Mouse (Mus musculus) lung, postnatal 36 days (tissue): ENCODE data around the gene Fcna.
A peak's percentile ranks its signal among the peaks of the same experiment; 100 is the strongest.

ENCODE experiments used
- DNase-seq: peaks from one replicate; pipeline ENCODE4 v3.0.0; 2022; ENCODE audit warnings: mixed read lengths

Fcna gene

DNA sequence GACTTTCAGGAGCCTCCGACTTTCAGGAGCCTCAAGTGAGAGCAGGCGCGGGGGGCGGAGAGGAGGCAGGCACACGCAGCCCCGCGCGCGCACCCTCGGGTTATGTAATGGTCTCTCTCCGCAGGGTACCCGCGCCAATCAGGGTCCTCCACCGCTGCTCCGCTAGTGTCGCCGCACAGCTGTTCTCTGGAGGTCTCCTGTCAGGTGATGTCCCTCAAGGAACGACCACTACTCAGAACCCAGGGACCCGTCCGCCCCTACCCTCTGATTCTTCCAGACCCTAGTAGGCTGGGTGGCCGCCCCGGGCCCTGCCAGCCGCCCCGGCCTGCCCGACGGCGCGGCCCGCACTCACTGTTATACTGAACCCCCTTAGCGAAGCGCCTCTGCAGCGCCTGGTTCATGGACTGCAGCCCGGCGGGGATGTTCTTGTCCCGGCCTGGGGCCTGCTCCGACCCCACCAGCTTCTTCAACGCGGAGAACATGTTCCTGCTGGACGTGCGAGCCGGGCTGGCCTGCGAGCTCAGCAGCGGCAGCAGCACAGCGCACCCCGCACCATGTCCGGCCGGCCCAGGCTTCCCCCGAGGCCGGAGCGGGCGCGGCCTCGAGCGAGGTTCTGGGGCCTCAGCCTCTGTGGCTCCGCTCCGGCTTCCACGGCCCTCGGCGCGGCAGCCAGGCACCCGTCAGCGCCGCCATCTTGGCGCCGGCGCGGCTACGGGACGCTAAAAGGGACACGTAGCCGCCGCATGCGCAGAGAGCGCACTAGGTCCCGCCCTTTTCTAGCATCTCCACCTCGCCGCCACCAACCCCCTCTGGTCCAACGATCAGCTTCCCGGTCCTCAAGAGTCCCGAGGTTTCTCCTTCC, 19.8 kb downstream of the Fcna start, which contains the start of gene Rabl6:
Rabl6 (minus strand) TSS at position 761 of the 862 bp plus-strand sequence.
- DNase-seq = peak; percentile 93

DNA sequence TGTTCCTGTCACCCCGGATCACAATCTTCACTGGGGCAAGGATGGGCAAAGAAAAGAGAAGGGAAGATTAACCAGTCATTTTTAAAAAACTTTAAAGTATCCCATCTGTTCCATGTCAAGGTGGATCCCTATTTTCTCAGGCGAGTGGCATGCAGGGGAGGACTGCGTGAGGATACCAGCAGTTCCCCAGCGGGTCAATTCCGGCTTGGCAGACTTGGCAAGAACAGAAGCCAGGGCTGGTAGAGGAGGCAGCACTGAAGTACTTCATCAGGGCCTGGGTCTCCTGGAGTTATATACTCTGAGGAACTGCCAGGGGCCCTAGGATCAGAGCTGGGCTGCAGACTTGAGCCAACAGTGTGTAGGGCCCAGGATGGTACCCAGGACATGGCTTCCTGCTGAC, 25.3 kb downstream of the Fcna start:
- no peak for DNase-seq

DNA sequence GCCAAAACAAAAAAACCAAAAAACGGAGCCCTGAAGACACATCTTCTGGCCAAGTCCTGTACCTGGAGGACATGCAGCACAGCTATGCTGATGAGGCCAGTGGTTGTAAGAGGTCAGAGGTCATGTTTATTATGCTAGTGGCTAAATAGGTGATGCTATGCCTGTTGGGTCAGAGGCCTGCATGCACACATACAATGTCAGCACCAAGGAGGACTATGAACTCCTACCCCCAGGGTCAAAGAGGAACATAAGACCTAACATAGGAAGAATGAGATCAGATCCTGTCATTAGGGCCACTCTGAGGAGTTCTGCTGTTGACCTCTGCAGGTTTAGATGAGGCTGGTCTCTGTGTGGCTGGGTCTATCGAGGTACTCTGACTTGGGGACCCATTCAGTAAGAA, 27.8 kb downstream of the Fcna start:
- DNase-seq = no peak

DNA sequence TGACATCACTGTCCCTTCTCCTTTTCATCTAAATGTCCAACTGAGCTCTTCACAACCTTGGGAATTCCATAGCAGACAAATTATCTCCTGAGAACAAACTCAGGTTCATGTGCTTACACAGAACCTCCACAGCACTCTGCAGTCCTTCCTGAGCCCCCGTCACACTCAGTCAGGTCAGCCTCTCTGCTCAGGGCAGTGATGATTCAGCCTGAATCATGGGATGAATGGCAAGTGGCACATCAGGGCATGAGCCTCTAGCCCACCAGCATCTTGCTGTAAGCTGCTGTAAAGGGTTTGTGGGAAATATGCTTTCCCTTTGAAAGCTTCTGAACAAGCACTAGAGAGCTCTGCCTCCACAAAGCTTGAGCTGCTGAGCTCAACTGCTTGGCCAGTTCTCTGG, 29.1 kb downstream of the Fcna start:
- DNase-seq = no peak

DNA sequence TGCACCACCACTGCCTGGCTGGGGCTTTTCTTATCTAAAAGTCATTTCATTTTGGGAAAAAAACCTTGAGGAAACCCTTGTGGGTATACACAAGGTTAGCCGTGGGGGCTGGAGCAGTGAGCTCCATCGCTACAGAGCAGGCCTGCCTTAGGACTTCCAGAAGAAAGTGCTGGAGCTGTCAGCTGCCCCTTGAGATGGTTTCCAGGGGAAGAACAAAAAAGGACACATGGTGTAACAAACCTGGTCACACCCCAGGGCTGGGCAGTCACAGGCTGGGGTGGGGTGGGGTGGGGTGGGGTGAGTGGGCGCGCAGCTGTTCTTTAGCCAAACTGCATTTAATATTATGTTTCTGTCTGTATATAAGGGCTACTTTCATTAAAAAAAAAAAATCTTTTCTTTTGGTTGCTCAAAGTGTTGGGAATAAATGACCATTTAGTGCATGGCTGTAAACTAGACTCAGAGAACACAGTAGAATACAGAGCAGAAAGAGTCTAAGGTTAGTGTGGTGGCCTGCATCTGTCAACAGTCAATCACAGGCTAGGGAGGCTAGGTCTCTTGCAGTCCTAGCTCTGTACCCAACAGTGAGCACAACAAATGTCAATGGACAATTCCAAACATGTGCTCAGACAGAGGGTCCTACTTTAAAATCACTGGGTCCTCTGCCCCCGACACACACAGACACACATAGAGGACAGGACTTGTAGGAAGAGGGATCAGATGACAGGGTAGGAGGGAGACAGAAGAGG, 30.9 kb downstream of the Fcna start:
- DNase-seq = no peak

DNA sequence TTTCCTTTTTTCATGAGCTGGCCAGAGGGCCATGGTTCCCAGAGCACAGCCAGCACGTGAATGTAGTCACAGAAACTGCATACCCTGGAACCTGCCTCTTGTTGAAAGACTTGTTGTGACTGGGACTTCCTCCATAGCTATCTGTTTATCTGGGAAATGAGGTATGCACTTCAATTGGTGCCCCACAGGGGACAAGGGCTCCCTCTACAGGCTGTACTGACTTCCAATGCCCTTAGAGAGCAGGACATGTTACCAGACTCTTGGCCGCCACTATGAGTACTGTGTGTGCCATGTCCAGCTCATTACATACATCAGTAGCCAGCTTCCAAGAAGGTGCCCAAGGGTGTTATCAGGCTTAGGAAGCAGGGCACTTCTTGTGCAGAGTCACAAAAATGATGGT, 36.0 kb downstream of the Fcna start:
- peak; percentile 78 for DNase-seq

DNA sequence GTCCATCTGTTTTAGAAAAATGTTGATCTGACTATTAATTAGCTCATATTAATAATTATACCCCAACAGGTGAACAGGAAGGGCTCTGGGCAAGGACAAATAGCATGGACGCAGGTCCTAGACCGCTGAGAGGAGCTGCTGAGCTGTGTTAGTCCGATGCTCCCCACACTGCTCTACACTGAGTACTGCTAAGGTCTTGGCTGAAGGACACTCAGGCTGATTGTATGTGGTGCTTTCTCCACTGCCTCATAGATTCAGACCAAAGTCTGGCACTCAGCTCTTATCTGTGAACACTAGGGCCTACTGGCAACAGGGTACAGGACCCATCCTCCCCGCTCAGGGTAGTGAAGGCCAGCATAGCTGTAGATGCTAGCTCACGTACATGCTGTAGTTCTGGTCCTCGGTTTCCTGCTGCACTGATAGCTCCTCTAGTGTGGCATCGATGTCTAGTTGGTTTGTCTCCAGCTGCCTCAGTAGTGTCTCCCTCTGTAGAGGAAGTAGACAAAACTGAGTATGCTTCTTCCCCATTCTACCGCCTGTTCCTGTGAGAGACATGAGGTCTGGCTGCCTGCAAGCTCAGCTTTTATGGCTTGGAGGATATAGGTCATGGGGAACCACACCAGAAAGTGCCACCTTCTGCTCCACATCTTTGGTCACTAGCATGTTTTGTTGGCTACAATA, 39.5 kb downstream of the Fcna start:
- DNase-seq = no peak

DNA sequence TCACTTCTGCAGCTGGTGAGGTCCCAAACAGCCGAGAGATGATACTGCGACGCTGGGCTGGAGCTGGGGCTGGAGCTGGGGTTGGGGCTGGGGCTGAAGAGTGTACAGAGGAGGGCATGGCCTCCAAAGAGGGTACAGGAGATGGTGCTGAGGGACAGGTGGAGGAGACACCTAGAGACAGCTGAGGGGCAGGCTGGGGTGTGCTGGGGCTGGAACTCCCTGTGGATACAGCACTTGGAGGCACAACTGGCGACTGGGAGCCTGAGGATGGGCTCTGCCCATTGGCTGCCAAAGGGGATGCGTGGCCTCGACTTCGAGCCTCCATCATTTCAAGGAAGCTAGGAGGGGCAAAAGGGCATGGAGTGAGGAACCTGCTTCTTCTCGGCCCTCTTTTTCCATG, 40.5 kb downstream of the Fcna start:
- DNase-seq = no peak

DNA sequence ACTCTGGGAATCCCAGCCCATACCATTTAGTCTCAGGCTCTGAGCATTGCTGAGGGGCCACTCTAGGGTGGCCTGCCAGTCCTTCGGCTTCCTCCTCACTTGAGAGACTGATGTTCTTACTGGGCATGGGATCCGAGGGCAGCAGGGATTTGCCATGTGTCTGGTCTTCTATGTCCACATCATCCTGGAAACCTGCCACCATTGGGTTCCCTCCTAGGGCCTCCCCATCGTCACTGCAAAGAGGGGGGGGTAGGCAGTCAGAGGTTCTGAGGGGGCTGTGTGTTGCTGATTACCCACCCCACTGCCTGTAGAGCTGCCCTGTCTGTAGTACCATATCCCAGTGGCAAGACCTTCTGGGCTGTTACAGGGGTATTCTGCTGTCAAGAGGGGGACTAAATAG, 42.2 kb downstream of the Fcna start:
- no peak for DNase-seq

DNA sequence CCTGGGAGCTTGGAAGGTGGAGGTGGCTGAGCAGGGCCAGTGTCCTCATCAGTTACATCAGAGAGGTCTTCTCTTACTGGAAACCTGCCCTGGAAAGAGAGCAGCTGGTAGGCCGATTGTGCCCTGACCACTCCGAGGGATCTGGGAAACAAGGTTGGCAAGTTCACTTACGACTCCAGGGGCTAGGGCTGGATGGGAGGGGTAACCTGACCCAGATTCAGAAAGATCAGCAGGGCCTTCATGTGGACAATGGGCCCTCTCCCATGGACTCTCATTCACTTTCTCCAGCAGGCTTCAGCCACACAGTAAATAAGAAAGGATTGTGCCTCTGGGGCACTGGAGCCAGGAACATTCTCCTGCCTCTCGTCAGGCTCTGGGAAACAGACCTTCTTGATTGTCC, 43.0 kb downstream of the Fcna start:
- DNase-seq = no peak

DNA sequence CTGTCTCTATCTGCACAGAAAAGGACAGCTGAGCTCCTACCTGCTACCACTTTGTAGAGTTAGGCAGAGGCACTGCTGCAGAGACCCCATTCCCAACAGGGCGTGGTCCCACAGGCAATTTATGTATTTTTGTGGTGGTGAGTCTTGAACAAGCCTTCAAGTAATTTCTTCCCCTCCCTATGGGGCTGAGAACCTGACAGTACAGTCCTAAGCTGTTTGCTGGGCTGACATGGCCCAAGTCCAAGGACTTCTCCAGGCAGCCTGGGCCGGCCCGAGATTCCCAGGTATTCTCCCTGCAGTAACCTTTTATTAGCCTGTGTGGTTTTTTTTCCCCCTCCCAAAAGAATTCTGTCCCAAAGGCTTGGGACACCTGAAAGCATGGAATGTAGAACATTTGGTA, 43.7 kb downstream of the Fcna start:
- no peak for DNase-seq

DNA sequence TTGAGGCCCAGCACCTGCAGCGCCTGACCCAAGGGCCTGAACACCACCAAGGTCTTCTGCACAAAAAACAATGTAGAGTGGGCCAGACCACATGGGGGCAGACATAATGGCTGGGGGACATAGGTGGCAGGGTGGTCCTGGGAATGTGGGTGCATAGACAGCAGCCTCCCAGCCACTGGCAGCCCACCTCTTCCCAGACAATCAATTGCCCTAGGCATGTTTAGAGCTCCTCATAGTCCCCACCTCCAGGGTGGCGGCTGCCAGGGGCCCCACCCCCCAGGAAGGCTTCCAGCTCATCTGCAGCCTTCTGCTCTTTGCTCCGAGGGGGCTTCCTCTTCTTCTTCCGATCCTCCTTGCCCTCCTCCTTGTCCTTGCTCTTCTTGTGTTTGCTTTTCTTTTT, 44.3 kb downstream of the Fcna start:
- DNase-seq = no peak

DNA sequence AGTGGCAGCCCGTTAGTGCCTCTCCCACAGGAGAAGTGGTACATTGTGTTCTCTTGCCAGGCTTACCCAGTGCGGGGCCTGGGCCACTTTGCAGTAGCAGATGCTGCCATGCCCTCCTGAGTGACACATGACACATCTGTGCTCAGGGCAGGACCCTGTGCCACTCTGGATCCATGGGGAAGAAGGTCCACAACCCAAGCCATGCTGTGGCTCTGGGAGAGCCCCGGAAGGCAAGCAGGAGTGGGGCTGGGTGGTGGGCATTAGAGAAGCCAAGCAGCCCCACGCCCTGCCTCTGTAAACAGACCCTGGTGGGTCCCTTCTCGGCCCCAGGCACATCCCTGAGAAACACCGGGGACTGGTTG, 44.7 kb downstream of the Fcna start:
- no peak for DNase-seq

DNA sequence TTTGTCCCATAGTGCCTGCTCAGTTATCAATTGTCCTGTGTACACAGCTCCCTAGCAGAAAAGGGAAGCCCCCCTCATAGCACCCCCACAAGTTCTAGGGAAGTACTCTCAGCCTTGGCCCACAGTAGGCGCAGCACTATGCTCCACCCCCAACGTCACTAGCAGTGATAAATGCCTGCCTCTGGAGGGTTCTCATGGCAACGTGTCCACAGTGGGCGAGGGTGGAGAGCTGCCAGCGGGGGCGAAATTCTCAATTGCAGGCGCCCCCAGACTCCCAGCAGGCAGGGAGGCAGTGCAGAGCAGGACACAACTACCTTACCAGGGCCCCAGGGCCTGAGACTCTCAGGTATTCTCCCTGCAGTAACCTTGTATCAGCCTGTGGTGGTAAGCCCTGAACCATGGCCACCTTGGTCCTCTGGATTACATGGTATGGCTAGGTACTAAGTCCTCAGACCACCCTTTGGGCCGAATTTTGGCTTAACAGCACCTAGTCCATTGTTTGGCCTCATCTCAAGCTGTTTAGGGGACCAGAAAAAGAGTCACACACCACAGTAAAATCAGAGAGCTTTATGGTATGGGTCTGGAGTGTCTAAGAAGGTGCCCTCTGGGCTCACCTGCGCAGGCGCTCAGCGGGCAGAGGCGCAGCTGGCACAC, 45.2 kb downstream of the Fcna start:
- peak; percentile 27 for DNase-seq

DNA sequence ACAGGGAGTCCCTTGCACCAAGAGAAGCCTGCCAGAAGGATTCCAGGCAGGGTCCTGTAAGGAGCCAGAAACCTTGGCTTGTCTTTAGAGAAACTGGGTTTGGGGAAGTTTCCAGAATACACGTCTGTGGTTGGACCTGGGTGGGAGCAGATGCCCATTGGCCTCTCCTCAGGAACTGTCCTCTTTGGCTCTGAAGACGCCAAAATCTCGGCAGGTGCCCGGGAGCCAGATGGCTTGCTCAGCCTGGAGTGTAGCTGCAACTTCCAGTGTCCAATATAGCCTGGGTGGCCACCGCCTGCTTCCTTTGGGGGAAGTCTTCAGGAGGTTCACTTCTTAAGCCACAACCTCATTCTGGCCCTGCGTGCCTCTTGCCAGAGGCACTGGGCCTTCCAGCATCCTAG, 45.9 kb downstream of the Fcna start:
- no peak for DNase-seq

DNA sequence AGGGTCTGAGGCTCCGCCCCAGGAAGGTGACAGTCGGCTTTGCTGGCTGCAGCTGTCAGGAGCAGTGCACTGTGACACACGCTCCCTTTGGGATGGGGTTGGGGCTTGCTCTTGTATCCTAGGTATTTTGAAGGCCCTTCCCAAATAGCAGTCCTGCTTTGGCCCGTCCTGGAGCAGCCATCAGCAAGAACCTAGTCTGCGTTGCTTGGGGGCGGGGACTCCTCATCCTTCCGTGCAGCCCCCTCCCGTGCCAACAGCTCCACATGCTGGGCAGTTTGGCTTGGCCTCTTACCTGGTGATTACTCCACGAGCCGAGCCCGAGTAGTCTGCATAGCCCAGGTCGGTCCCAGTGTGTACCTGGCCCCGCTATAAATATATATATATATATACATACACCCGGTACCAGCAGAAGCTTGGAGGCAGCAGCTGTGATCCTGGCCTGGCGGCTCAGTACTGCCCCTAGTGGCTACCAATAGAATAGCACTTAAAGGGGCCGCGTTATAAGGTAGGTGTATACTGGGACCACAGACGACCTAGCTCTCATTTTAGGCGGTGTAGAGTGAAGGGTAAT, 46.5 kb downstream of the Fcna start, which contains the start of gene Ajm1:
Ajm1 (minus strand) TSS at position 464 of the 571 bp plus-strand sequence.
- DNase-seq = peak; percentile 64

DNA sequence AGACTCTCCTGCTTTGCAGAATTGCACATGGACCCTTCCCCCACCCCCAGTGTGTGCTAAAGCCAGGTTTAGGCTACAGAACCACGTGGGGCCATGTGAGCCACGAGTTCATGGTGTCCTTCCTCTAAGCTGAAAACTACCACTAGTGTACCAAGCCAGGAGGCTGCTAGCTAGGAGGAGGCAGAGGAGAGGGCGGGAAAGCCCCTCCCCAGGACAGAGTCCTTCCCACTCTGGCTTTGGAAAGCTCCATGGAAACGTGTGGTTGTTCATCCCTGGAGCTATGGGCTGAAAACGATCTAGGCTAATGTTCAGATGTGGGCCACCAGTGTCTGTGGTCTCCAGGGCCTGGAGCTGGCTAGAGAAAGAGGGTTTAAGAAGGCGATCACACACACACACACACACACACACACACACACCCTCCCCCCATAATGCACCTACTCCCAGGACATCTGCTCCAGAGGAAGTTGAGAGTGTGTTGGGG, 47.2 kb downstream of the Fcna start:
- DNase-seq = no peak

DNA sequence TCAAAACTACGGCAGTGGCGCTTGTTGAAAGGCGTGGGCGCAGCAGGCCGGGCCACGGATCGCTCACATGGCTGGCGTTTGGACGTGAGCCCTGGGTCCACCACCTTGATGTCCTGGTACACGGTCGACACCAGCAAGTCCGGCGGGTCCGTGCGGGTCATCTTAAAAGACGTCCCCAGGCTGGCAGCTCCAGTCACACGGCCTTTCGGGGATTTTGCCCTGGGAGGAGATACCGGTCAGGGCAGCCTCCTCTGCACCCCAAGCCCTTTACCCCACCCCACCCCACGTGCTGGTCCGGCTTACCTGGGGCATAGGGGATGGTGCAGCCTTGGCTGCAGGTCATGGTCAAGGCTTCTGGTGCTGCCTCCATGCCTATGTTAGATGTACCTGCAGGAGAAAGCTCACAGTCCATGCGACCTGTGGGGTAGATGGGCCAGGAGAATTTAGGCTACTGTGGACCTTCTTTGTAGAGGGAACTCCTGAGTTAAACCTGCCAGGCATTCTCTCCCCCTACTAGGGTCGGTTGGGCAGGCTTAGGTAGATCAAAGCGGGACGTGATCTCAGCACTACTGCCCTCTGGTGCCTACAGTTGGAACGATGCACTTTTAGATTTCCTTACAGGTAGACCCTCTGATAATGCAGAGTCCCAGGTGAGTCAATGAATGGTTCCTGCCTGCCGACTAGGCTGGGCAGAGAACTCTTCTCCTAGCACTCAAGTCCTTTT, 47.9 kb downstream of the Fcna start:
- DNase-seq = peak; percentile 75

DNA sequence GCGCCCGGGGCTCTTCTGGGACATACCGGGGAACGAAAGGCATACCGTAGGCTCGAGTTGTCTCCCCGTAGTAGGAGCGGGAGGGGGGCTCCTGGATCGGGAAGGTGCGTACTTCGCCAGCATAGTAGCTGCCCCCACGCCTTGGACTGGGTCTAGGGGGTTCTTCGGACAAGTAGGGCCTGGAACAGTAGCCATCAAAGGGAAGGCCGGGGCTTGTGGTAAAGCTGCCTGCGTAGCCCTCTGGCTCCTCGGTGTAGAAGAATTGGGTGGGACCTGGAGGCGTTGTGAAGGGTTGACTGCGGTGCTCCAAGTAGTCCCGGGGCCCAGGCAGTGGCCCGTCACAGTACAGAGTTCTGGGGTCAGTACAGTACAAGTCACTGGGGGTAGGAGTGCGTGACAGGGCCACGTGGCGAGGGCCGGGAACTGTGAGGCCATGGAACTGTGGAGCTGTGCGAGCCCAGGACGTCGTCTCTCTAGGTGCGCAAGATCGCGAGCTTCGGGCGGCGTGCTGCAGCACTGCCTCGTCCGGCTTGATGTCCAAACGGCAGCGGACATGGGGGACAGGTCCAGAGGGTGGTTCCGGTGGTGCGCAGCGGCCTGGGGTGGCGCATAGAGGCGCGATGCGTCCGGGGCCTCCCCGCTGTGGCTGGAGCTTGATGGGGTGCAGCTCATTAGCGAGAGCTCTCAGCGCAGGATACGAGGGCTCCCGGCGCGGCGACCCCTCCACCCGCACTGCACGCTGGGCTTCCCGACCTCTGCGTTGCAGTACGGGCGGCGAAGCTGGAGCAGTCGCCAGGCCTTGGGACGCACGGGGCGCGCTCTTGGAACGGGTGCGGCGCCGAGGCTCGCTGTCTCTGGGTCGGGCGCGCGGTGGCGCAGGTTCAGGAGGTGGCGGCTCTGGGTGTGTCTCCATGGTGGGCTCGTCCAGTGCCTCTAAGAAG, 48.8 kb downstream of the Fcna start:
- DNase-seq = no peak

DNA sequence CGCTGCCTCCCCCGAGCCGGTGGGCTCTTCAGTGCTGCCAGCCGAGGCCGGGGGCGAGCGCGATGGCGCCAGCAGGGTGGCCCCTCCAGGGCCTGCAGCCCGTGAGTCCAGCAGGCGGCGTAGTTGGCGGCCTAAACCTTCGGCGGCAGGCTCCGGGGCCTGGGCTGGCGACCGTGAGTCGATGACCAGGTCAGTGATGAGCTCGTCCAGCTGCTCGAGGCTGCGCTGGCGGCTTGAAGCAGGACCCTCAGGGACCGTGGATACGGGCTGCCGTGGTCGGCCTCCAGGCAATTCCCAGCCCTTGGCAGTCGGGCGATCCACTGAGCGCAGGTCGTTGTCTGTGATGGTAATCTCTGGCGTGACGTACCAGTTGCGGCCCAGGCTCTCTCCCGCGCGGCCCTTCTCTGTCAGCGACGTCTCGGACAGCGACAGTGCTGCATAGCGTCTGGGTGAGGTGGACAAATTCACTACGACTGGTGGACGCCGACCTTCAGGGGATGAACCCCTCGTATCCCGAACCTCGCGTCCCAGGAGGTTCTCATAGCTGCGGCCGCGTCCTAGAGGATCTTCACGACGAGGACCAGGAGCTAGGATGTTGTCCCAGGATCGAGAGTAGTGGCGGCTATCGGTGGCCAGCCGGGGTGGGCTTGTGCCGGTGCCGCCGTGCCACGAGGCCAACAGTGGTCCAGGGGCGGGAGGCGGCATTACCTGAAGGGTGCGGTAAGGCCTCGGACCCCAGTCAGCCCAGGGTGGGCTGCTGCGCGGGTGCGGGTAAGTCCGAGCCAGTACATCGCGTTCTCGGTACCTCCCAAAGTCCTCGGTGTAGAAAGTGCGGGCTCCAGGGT, 49.7 kb downstream of the Fcna start:
- DNase-seq = no peak
